Mouse (Mus musculus): Measurements from ENCODE around the gene Pdlim4. TPM values are rescaled to one million over a fixed set of nuclear protein-coding genes. Genes with fewer than 3 reads are reported as not detected.
"Not testable (repeated sequence)": the region's sequence is repeated elsewhere in the genome, so short reads cannot be mapped to it uniquely, and the experiment has no call there.

The Pdlim4 gene
- total RNA-seq, 2 experiments from 2014 or later, result 13.8 to 14.0 TPM

- no peak for DNase-seq (ENCODE audit: extremely low spot score in 1 of 2, low spot score in 2 of 2)
- intact Hi-C loops (cut with DNase I), result loop anchor here (10.0 kb wide), 1 partner anchor 347 kb away; no protein-coding TSS in a partner anchor
- H3K4me3 ChIP-seq, result no peak overlapping the region
- no peak for TF ChIP-seq CTCF (IDR thresholded peaks at IDR 0.05)
- peak overlapping the region; percentile 24; the same call in 1 of the 2 replicates for H3K27ac ChIP-seq
Observed at GRCm38 (mm10) chr11:54007717-54008116, 61.1 kb downstream of the Pdlim4 start.

DNA sequence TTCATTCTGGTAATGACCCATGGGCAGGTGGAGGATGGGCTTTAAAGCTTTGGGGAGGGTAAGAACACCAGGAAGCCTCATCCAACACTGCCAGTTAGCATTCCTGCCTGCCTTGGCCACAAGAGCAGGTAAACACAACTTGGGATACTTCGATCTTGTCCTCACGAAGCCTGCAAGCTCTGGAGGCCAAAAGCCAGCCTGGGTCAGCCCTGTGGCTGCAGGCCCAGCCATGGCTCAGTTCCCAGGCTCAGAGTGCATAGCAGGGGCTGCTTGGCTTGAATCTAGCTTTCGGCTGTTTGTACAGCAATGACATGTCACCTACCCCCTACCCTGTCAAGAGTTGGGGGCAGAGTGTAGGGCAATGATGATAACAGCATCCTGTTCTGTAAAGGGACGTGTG lies 61.9 kb downstream of the Pdlim4 start:
- TF ChIP-seq CTCF (IDR thresholded peaks at IDR 0.05), result no peak
- DNase-seq (ENCODE audit: extremely low spot score in 1 of 2, low spot score in 2 of 2), result no peak
- H3K4me3 ChIP-seq, result no peak overlapping the region
- intact Hi-C loops (cut with DNase I), result loop anchor here (10.0 kb wide), 1 partner anchor 348 kb away; no protein-coding TSS in a partner anchor
- no peak overlapping the region for H3K27ac ChIP-seq

DNA sequence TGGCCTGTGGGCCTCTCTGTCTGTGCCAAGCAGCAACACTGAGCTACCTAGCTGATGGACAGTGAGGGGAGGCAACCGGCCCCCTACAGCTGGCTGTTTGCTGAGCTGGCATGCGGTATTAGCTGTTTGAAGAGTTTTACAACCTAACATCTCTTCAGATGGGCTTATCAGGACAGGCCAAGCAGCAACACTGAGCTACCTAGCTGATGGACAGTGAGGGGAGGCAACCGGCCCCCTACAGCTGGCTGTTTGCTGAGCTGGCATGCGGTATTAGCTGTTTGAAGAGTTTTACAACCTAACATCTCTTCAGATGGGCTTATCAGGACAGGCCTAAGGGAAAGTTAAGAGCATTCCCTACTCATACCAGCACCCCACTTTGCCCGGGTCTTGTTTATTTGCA lies 62.5 kb downstream of the Pdlim4 start:
- intact Hi-C loops (cut with DNase I), result loop anchor here (10.0 kb wide), 1 partner anchor 348 kb away; no protein-coding TSS in a partner anchor
- DNase-seq (ENCODE audit: extremely low spot score in 1 of 2, low spot score in 2 of 2), result not testable (repeated sequence)

More for the DNA sequence above, 62.5 kb downstream of the Pdlim4 start:
- H3K4me3 ChIP-seq, H3K27ac ChIP-seq: not testable (repeated sequence)

Other genes with a start within 250 kb of the Pdlim4 start
- gene Gm12216, start 209.8 kb downstream of the Pdlim4 start, total RNA-seq (2021), result 1 to 10 TPM; 3.0 to 5.9 TPM
- gene Slc22a5, start 177.4 kb downstream of the Pdlim4 start, total RNA-seq (2021), result 10 to 100 TPM in 1 of 2 experiments, 1 to 10 TPM in 1; 9.5 to 10.5 TPM
- gene Slc22a21, start 88.7 kb downstream of the Pdlim4 start, total RNA-seq (2021), result 1 to 10 TPM; 1.3 TPM
- gene Slc22a4, start 40.9 kb downstream of the Pdlim4 start, total RNA-seq (2021), result 1 to 10 TPM; 8.5 to 8.8 TPM
- 10 to 100 TPM; 21.8 to 32.0 TPM for gene P4ha2, start 31.1 kb upstream of the Pdlim4 start, total RNA-seq (2021)
- gene Csf2, start 180.7 kb upstream of the Pdlim4 start, total RNA-seq (2021), result not detected
- gene Il3, start 198.3 kb upstream of the Pdlim4 start, total RNA-seq (2021), result not detected
- gene Acsl6, start 234.8 kb upstream of the Pdlim4 start, total RNA-seq (2021), result 100 to 1,000 TPM; 200 to 201 TPM

All from left cerebral cortex, adult 2 months (tissue).